Mouse (Mus musculus) hindbrain, embryonic 14.5 days (tissue): ENCODE measurements around the gene Muc3. TPM values are rescaled to one million over a fixed set of nuclear protein-coding genes. Genes with fewer than 3 reads are reported as not detected.

ENCODE experiments used
- ATAC-seq: fragments of 200-750 bp; cut with Nextera tagmentation; 2 replicates; pipeline ENCODE4 v1.8.0; 2017; ENCODE audit warnings: moderate number of reproducible peaks, mild to moderate bottlenecking, moderate TSS enrichment, moderate library complexity; ENCODE audit not compliant: low FRiP score
- DNase-seq: peaks from one replicate; pipeline ENCODE4 v3.0.0-alpha.2; 2015; ENCODE audit warnings: low spot score
- H3K27ac ChIP-seq: fragments of 300-500 bp; sonication (generic); 2 replicates; pipeline ENCODE4 v1.5.1; 2014; ENCODE audit warnings: mild to moderate bottlenecking, moderate library complexity
- H3K27me3 ChIP-seq: fragments of 300-500 bp; sonication (generic); 2 replicates; pipeline ENCODE4 v1.6.1; 2014; ENCODE audit warnings: mild to moderate bottlenecking, low read length, mixed read lengths; ENCODE audit not compliant: control insufficient read depth, insufficient read depth
- H3K36me3 ChIP-seq: fragments of 300-500 bp; sonication (generic); replicated peaks from 2 replicates; pipeline ENCODE4 v1.6.1; 2014; ENCODE audit not compliant: control insufficient read depth, insufficient read depth
- H3K4me1 ChIP-seq: fragments of 300-500 bp; sonication (generic); replicated peaks from 2 replicates; pipeline ENCODE4 v1.6.1; 2014; ENCODE audit warnings: antibody characterized with exemption, low read length, mixed read lengths; ENCODE audit not compliant: control insufficient read depth, insufficient read depth
- H3K4me2 ChIP-seq: fragments of 300-500 bp; sonication (generic); replicated peaks from 2 replicates; pipeline ENCODE4 v1.6.1; 2014; ENCODE audit warnings: mild to moderate bottlenecking, moderate library complexity
- H3K4me3 ChIP-seq: fragments of 300-500 bp; sonication (generic); replicated peaks from 2 replicates; pipeline ENCODE4 v1.5.1; 2014; ENCODE audit warnings: mild to moderate bottlenecking, low read length
- H3K9ac ChIP-seq: fragments of 300-500 bp; sonication (generic); 2 replicates; pipeline ENCODE4 v1.6.1; 2014
- H3K9me3 ChIP-seq: fragments of 300-500 bp; sonication (generic); 2 replicates; pipeline ENCODE4 v1.6.1; 2016; ENCODE audit warnings: low read length; ENCODE audit not compliant: control insufficient read depth
- WGBS: fragments of 180-500 bp; shearing (Covaris S2); extraction: QIAGEN DNeasy Blood & Tissue Kit; methylation state at CpG from one replicate; pipeline ENCODE4 v1.1.7; 2014; 5-methylcytosine and 5-hydroxymethylcytosine counted together
- polyA plus RNA-seq: library from polyadenylated mRNA; unstranded; fragments of >200 nt; fragmentation: Nextera tagmentation; extraction: Ambion mirVana; gene quantifications from 2 replicates; pipeline ENCODE4 v1.2.1, GENCODE M21; 2014

The Muc3 gene
- polyA plus RNA-seq, 1 experiment from 2014 or later = not detected

DNA sequence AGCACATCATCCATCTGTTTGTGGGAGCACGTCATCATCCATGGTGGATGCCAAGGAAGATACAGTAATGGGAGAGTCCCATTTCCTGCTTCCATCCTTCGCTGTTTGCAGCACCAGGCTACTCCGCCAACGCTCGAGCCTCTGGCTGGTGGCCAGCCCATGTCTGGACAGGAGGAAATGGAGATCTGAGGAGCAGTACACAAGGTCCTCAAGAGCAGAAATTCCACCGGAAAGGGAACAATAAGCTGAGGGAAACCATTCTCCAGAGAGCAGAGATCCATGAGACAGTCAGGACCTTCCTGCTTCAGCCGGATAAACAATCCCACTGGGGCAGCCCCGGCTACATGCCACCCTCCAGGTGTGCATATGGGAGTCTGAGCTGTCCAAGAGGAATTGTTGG is 61.7 kb downstream of the Muc3 start:
- Histone ChIP-seq H3K4me3 (no peak overlapping the region), H3K27ac (no peak overlapping the region), H3K27me3 (no peaks in the 10 kb centered on the region), H3K36me3 (no peaks in the 10 kb centered on the region), H3K9me3 (no peaks in the 10 kb centered on the region), H3K4me2 (no peak overlapping the region), H3K4me1 (no peaks in the 10 kb centered on the region), H3K9ac (no peak overlapping the region)
- DNase-seq = no peak
- 88% methylated on average over 8 of the region's 8 CpGs for WGBS
- no peak for ATAC-seq

DNA sequence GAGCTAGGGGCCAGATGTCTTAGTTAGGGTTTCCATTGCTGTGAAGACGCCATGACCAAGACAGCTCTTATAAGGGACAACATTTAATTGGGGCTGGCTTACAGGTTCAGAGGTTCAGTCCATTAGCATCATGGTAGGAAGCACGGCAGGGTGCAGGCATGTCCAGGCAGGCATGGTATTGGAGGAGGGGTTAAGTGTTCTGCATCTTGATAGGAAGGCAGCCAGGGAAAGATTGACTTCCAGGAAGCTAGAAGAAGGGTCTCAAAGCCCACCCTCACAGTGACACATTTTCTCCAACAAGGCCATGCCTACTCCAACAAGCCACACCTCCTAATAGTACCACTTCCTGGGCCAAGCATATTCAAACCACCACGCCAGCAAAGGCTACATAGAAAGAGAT is 63.4 kb downstream of the Muc3 start:
- 83% methylated on average over 3 of the region's 3 CpGs for WGBS

DNA sequence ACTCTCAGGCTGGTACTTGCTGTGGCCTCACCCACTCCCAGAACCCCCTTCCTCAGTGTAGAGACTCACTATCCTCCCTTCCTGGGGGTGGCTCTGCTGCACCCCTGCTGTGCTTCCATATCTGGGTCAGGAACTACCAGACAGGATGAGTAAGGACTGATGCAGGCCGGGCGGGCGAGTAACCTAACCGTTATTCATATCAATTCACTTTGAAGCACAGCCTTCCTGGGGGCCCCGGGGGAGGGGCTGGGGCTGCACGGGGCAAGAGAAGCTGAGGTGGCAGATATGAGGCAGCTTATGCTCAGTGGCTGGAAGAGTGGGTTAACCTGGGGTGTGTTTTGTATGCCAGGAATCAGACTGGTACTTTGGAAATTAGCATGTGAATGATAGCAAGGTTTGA is 64.1 kb downstream of the Muc3 start:
- no peaks in the 10 kb centered on the region for H3K4me1 ChIP-seq
- H3K9ac ChIP-seq = no peak overlapping the region
- H3K4me2 ChIP-seq = no peak overlapping the region
- DNase-seq (no peak), ATAC-seq (no peak)
- no peaks in the 10 kb centered on the region for H3K36me3 ChIP-seq
- no peaks in the 10 kb centered on the region for H3K27me3 ChIP-seq
- H3K27ac ChIP-seq = no peak overlapping the region
- H3K4me3 ChIP-seq = no peak overlapping the region
- 89% methylated on average over 6 of the region's 6 CpGs for WGBS
- no peaks in the 10 kb centered on the region for H3K9me3 ChIP-seq

More for the DNA sequence above, 63.4 kb downstream of the Muc3 start:
- H3K4me3 ChIP-seq = no peak overlapping the region
- no peaks in the 10 kb centered on the region for H3K36me3 ChIP-seq
- ATAC-seq (no peak), DNase-seq (no peak)
- H3K27ac ChIP-seq = no peak overlapping the region
- no peaks in the 10 kb centered on the region for H3K9me3 ChIP-seq
- H3K4me2 ChIP-seq = no peak overlapping the region
- H3K27me3 ChIP-seq = no peaks in the 10 kb centered on the region
- no peak overlapping the region for H3K9ac ChIP-seq
- no peaks in the 10 kb centered on the region for H3K4me1 ChIP-seq

Other genes with a start within 250 kb of the Muc3 start
- gene Ift22, start 241.2 kb downstream of the Muc3 start, polyA plus RNA-seq = 118 and 133 TPM in 2 replicates
- 391 and 425 TPM in 2 replicates for gene Fis1, start 196.0 kb downstream of the Muc3 start, polyA plus RNA-seq
- gene Cldn15, start 182.7 kb downstream of the Muc3 start, polyA plus RNA-seq = 0.13 TPM in 1 of 2 replicates, not detected in the other
- 30.1 and 30.7 TPM in 2 replicates for gene Plod3, start 162.3 kb downstream of the Muc3 start, polyA plus RNA-seq
- 116 and 121 TPM in 2 replicates for gene Znhit1, start 161.3 kb downstream of the Muc3 start, polyA plus RNA-seq
- 7.0 and 9.7 TPM in 2 replicates for gene Vgf, start 122.9 kb downstream of the Muc3 start, polyA plus RNA-seq
- 192 and 201 TPM in 2 replicates for gene Ap1s1, start 103.2 kb downstream of the Muc3 start, polyA plus RNA-seq
- 0.25 TPM in 2 replicates for gene Serpine1, start 77.1 kb downstream of the Muc3 start, polyA plus RNA-seq
- 3.3 and 3.9 TPM in 2 replicates for gene Trim56, start 33.1 kb downstream of the Muc3 start, polyA plus RNA-seq
- 0.09 and 0.43 TPM in 2 replicates for gene Muc3a, start 63.1 kb upstream of the Muc3 start, polyA plus RNA-seq
- 56.7 and 68.4 TPM in 2 replicates for gene Ache, start 138.2 kb upstream of the Muc3 start, polyA plus RNA-seq
- 22.3 and 22.6 TPM in 2 replicates for gene Ufsp1, start 145.3 kb upstream of the Muc3 start, polyA plus RNA-seq
- gene Srrt, start 158.4 kb upstream of the Muc3 start, polyA plus RNA-seq = 75.0 and 81.0 TPM in 2 replicates
- 11.1 and 12.2 TPM in 2 replicates for gene Trip6, start 165.1 kb upstream of the Muc3 start, polyA plus RNA-seq
- 14.9 and 17.6 TPM in 2 replicates for gene Slc12a9, start 184.3 kb upstream of the Muc3 start, polyA plus RNA-seq
- gene Ephb4, start 200.8 kb upstream of the Muc3 start, polyA plus RNA-seq = 8.7 and 9.0 TPM in 2 replicates